Mouse (Mus musculus): ENCODE results near the gene Gpr108.
A peak's percentile ranks its signal among the peaks of the same experiment; 100 is the strongest.

Gene Gpr108

GRCm38 (mm10) chr17:57267556-57268126, 19.4 kb upstream of the Gpr108 start:
- DNase-seq, result no peak

GRCm38 (mm10) chr17:57264972-57265945, 17.0 kb upstream of the Gpr108 start:
- peak; percentile 88 for DNase-seq

GRCm38 (mm10) chr17:57264164-57264563, 15.9 kb upstream of the Gpr108 start:
- DNase-seq, result no peak

- no peak for DNase-seq
Observed at GRCm38 (mm10) chr17:57262901-57263550, 14.8 kb upstream of the Gpr108 start.

GRCm38 (mm10) chr17:57261796-57262195, 13.6 kb upstream of the Gpr108 start:
- DNase-seq, result no peak

- no peak for DNase-seq
Observed at GRCm38 (mm10) chr17:57261286-57261685, 13.0 kb upstream of the Gpr108 start.

- DNase-seq, result no peak
Observed at GRCm38 (mm10) chr17:57260351-57260750, 12.1 kb upstream of the Gpr108 start.

- no peak for DNase-seq
Observed at GRCm38 (mm10) chr17:57259742-57260141, 11.5 kb upstream of the Gpr108 start.

GRCm38 (mm10) chr17:57258191-57258590, 9.9 kb upstream of the Gpr108 start:
- DNase-seq, result no peak

- no peak for DNase-seq
Observed at GRCm38 (mm10) chr17:57256921-57257485, 8.8 kb upstream of the Gpr108 start.

- no peak for DNase-seq
Observed at GRCm38 (mm10) chr17:57255354-57255753, 7.1 kb upstream of the Gpr108 start.

- no peak for DNase-seq
Observed at GRCm38 (mm10) chr17:57253306-57253705, 5.1 kb upstream of the Gpr108 start.

- no peak for DNase-seq
Observed at GRCm38 (mm10) chr17:57251431-57251830, 3.2 kb upstream of the Gpr108 start.

GRCm38 (mm10) chr17:57250461-57251160, 2.4 kb upstream of the Gpr108 start:
- peak; percentile 69 for DNase-seq

- peak; percentile 99 for DNase-seq
Observed at GRCm38 (mm10) chr17:57249186-57250181, 1.2 kb upstream of the Gpr108 start, which contains the start of gene Trip10. Gene Trip10 (plus strand): TSS chr17:57249455.

- DNase-seq, result no peak
Observed at GRCm38 (mm10) chr17:57248771-57249170, 525 bp upstream of the Gpr108 start.

- peak; percentile 91 for DNase-seq
Observed at GRCm38 (mm10) chr17:57247393-57248200, 649 bp downstream of the Gpr108 start.

GRCm38 (mm10) chr17:57246663-57247392, 1.4 kb downstream of the Gpr108 start:
- no peak for DNase-seq

- DNase-seq, result no peak
Observed at GRCm38 (mm10) chr17:57245311-57245929, 2.8 kb downstream of the Gpr108 start.

Measured in kidney, adult 18-20 months (tissue).